Mouse (Mus musculus): ENCODE measurements around the gene Exo5. TPM values are rescaled to one million over a fixed set of nuclear protein-coding genes. Genes with fewer than 3 reads are reported as not detected.

The Exo5 gene
- total RNA-seq (2023): 10 to 100 TPM in 1 of 2 experiments, 1 to 10 TPM in 1; 9.1 to 10.0 TPM

DNA sequence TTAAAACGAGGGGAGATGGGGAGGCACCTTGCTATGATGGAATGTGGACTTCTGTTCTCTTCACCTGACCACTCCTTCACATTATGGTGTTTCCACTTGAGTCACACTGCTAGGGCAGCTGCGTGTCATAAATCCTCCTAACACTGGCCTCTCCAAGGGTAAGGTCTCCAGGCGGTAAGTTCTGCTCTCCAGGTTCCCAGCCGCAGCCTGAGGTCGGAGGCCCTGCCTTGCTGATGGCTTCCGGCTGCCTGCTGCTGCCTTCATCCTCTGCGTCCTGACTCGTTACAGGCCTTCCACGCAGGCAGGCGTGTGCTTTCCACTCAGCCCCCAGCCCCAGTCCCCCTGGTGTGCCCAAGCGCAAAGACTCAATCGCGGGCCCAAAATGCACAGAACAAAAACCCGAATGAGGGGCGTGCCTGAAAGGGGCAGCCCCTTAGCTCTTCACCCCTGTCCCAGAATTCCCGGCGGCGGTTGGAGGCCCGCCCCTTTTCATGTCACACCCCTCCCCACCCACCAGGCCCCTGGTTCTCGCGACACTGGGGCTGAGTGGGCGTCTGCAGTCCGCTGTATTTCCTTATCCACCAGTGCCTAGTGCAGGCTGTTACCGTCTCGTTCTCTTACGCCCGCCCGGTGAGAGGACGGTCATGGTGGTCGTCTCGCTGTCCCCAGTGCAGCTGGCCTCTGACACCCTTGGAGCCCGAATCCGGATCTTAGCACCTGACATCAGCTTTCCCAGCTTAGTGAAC lies at the start of gene Exo5:
TSS of gene Exo5 (minus strand) at position 464 of the 746 bp plus-strand sequence.

DNA sequence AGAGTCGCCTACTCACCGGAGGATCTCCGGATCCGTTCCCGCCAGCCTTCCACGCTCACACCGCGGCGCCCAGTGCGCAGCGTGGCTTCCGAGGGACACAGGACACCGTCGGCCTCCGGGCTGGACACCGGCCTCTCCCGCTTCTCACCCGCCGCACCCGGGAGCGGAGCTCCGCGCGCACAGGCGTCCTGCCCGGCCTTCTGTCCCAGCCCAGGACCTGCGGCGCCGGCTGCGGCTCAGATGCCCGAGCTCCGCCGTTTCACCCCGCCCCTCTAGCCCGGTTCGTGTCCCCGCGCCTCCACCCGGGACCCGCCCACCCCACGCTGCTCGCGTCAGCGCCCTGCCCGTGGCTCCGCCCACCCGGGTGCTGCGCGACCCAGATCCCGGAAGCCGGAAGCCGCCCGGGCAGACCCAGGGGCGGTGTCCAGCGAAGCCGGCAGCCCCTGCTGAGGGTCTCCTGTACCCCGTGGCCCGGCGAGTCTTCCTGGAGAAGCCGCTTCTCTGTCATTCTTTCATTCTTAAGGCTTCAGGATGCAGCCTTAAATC lies 26.7 kb upstream of the Exo5 start, which contains the start of gene Zfp69:
TSS of gene Zfp69 (minus strand) at position 272 of the 546 bp plus-strand sequence.

Other genes starting within 250 kb of the Exo5 start
- gene Kcnq4, start 176.4 kb downstream of the Exo5 start, total RNA-seq (2023): not detected
- gene Nfyc, start 93.4 kb downstream of the Exo5 start, total RNA-seq (2023): 10 to 100 TPM; 79.3 to 91.1 TPM
- gene Rims3, start 70.2 kb downstream of the Exo5 start, total RNA-seq (2023): 1 to 10 TPM; 3.3 to 3.9 TPM
- gene Zfp69, start 26.7 kb upstream of the Exo5 start, total RNA-seq (2023): 1 to 10 TPM; 6.6 to 7.9 TPM
- gene Smap2, start 92.2 kb upstream of the Exo5 start, total RNA-seq (2023): 100 to 1,000 TPM; 173 to 197 TPM
- gene Col9a2, start 114.4 kb upstream of the Exo5 start, total RNA-seq (2023): not detected
- gene Zmpste24, start 173.2 kb upstream of the Exo5 start, total RNA-seq (2023): 10 to 100 TPM; 25.6 to 31.5 TPM
- not detected for gene Tmco2, start 184.2 kb upstream of the Exo5 start, total RNA-seq (2023)